Mouse (Mus musculus) urinary bladder, postnatal 14 days (tissue): Measurements from ENCODE around the gene Rnf123.

Experiments
- DNase-seq: peaks from one replicate; pipeline ENCODE4 v3.0.0; 2021; ENCODE audit warnings: low spot score

The Rnf123 gene

GRCm38 (mm10) chr9:108082988-108083431 is at the start of gene Rnf123:
Gene Rnf123 (minus strand): TSS chr9:108083346.
- DNase-seq: no peak

- no peak for DNase-seq
These were observed 49.2 kb upstream of the Rnf123 start for GRCm38 (mm10) chr9:108132373-108132772.

GRCm38 (mm10) chr9:108131502-108131901 is 48.4 kb upstream of the Rnf123 start:
- DNase-seq: no peak

DNA sequence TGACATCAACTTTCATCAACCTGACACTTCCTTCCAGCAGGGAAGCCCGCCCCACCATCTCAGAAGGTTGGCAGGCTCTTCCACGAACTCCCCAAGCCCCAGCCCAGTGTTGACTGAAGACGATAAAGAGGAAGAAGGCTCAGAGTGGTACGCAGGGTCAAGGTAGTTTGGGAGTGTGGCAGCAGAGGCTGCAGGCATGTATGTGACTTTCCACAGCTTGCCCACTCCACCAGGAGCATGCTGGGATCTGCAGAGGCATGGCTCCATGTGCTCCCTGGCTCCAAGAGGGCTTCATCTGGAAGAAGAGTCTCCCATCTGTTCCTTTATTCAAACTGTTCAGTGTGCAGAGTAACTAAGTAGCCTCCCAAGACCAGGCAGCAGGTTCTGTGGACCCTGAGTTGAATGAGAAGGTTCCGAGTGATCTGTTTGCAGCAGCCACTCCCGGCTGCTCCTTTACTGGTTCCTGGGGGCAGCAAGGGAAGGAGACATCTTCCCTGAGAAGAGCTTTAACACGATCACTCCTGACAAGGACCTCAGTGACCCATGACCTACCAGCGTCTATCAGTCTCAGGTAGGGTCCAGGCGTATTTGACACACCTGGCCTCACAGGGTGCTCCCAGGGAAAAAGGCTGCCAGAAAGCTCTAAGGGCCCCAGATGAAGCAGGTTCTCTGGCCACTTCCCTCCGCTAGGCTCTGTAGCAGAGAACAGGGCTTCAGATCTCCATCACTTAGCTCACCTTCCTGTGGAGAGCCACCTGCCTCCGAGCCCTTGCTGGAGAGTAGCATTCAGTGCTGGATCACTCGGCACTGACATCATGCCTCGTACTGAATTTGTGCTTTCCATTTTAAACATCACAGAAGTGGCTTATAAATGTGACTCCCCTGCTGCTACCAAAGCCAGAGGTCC is 46.1 kb upstream of the Rnf123 start:
- no peak for DNase-seq

DNA sequence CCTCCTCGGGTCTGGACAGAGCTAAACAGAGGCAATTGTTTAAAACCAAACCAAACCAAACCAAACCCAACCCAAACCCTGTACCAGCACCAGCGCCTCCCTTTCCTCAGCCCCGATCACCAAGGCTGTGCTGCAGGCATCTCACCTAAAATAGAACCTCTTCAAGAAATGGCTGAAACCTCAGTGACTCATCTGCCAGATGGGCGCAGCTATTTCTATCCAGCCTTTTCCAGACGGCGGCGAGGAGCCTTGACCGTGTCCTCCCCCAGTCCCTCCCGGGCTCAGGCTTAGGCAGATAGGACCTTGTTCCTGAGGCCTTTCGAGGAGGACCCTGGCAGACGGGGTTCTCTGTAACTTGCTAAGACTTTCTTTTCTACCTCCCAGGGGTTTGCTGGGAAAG is 45.1 kb upstream of the Rnf123 start:
- DNase-seq: no peak

- DNase-seq: no peak
These were observed 43.5 kb upstream of the Rnf123 start for GRCm38 (mm10) chr9:108126436-108127180.

DNA sequence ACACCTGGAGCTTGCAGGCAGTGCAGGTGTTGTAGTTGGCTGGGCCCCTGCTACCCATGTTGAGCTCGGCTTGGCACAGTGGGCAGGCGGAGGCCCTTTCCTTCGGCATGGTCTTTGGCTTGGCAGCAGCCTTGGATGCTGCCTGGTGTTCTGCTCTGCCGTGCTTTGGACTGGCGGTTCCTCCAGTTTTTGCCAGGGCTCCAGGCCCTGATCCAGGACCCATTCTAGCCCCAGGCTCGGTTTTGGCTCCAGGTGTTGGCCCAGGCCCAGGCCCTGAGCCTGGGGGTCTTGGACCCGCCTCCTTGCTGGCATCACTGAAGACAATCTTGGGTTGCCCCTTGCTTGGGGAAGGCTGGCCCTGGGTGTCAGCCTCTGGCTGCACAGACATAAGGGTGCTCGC is 42.6 kb upstream of the Rnf123 start:
- no peak for DNase-seq

GRCm38 (mm10) chr9:108123916-108124315 is 40.8 kb upstream of the Rnf123 start:
- DNase-seq: no peak

GRCm38 (mm10) chr9:108121170-108121969 is 38.2 kb upstream of the Rnf123 start:
- DNase-seq: no peak

GRCm38 (mm10) chr9:108120671-108121070 is 37.5 kb upstream of the Rnf123 start:
- no peak for DNase-seq

- DNase-seq: no peak
These were observed 36.8 kb upstream of the Rnf123 start for GRCm38 (mm10) chr9:108119891-108120411.

DNA sequence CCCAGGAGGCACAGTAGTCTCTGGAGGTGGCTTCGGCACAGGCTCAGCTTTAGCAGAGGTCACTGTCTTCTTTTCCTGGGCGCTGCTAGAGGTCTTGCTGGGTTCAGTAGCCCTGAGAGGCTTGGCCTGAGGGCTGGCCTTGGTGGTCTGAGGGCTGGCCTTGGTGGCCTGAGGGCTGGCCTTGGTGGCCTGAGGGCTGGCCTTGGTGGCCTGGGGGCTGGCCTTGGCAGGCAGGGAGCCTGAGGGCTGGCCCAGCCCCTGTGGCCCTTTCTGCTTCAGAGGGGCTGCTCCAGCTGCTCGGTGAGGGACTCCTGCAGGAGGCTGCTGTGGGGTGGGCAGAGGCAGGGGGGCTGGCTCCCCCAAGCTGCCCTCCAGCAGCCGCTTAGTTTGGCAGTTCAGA is 34.0 kb upstream of the Rnf123 start:
- no peak for DNase-seq

GRCm38 (mm10) chr9:108115290-108116077 is 32.3 kb upstream of the Rnf123 start:
- DNase-seq: no peak

DNA sequence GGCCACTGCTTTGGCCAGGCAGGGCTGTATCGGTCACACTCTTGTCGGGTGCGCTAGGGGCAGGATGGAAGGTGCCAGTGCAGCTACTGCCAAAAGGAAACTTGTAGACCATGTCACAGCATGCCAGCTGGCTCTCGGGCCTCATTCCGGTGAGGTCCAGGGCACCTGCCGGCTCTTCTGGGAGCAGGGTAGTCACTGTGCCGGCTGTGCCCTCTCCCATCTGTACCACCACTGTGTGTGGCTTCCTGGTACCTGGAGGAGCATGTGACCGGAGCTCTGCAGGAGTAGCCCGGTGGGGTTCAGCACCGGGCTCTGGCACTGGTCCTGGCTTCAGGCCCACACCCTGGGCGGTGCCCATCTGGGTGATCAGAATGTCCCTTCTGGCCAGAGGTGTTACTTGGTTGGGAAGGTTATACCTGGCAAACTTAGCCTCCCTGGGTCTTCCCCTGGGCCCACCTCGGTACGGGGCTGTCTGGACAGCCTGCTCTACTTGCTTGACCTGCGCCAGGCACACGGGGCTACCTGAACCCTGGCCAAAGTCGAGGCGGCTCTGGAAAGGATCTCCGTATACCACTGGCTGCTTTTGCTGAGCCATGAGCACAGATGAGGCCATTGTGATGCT is 29.7 kb upstream of the Rnf123 start:
- DNase-seq: peak; percentile 38

DNA sequence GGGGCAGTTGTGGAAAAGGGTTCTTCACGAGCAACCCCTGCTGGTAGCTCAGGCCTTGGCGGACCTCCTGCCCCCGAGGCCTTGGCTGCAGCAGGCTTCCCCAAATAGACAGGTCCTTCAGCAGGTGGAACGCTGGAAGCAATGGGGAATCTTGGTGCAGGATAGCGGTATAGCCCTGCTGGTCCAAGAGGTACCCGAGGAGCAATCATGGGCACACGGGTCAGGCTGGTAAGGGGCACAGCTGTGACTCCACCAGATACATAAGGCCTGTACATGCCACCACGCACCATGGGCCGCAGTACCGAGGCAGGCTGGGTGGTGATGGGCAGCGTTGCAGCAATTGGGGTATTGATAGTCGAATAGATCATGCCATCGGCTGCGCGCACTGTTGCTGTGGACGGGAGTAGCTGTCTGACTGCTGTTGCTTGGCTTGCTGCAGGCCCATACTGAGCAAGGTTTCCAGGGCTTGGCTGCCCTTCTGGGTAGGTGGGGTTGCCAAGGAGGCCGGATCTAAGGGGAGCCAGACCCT is 28.5 kb upstream of the Rnf123 start:
- DNase-seq: no peak

DNA sequence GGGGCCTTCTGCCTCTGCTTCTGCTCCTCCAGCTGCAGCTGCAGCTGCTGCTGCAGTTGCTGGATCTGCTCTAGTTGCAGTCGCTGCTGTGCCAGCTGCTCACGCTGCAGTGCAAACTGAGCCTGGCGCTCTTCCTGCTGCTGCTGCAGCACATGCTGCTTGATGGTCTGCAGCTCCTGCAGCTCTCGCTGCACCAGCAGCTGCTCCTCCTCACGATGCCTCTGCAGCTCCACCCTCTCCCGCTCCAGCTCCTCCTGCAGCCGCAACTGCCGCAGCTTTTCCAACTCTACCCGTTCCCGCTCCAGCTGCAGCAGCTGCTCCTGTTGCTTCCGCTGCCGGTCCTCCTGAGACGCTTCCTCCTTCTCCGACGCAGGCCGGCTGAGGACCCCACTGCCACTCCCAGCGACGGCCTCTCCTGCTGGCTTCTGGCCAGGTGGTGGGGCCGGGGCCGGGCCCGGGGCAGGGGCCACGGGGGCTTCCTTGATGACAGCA is 28.0 kb upstream of the Rnf123 start:
- no peak for DNase-seq

DNA sequence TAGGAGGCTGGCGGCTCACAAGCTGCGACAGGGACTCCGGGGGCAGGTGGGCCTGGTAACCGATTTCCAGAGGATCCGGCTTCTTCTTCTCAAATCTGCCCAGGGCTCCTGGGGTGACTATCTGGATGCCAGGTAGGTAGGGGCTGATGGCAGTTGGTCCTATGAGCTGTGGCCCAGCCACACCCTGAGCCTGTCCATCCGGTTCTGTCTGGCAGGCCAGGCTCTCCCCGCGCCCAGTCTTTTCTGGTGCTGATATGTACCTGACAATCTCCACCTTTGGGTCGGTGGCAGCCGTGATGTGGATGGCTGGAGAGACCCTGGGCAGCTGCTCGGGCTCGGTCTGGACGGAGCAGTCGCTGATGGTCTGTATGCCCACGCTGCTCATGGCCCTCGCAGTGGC is 27.0 kb upstream of the Rnf123 start:
- DNase-seq: peak; percentile 61

- DNase-seq: no peak
These were observed 24.7 kb upstream of the Rnf123 start for GRCm38 (mm10) chr9:108107867-108108266.

DNA sequence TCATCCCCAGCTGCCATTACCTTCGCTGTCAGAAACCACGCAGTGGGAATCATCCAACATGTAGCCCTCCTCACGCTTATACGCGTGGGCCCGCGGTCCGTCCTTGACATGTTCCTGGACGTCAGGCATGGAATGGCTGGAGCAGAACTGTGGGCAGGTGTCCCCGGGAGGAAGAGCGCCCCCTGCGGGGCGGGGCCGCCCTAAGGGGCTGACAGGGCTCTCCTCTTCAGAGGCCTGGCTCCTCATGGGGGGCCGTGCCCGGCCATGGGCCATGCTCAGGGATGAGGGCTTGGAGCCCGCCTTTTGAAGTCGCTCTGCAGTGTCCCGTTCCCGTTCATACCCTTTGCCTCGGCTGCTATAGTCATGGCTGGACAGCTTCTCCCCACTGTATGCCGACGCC is 22.9 kb upstream of the Rnf123 start:
- no peak for DNase-seq

DNA sequence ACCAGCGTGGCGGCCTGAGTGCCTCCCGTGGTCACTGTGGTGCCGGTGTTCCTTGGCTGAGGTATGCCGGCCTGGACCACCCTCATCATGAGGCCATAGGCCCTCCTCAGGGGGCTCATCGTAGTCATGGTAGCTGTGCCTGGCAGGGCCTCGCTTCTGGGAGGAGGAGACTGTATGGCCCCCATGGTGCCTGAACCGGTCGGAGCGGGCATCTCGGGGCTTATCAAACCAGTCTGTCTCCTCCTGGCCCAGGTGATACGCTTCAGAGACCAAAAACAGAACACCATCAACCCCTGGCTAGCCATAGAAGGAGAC is 22.4 kb upstream of the Rnf123 start:
- no peak for DNase-seq
